Mouse (Mus musculus) central nervous system, embryonic 11.5 days (tissue): Measurements from ENCODE around the gene Nln. TPM values are rescaled to one million over a fixed set of nuclear protein-coding genes. Genes with fewer than 3 reads are reported as not detected.

Source experiments
- polyA plus RNA-seq: library from polyadenylated mRNA; depleted of rRNA; stranded (reverse); fragments of >200 nt; gene quantifications from 2 replicates; pipeline ENCODE4 v1.2.3, GENCODE M21; 2012; rRNA removed

The Nln gene
- 13.3 and 13.6 TPM in 2 replicates for polyA plus RNA-seq

DNA sequence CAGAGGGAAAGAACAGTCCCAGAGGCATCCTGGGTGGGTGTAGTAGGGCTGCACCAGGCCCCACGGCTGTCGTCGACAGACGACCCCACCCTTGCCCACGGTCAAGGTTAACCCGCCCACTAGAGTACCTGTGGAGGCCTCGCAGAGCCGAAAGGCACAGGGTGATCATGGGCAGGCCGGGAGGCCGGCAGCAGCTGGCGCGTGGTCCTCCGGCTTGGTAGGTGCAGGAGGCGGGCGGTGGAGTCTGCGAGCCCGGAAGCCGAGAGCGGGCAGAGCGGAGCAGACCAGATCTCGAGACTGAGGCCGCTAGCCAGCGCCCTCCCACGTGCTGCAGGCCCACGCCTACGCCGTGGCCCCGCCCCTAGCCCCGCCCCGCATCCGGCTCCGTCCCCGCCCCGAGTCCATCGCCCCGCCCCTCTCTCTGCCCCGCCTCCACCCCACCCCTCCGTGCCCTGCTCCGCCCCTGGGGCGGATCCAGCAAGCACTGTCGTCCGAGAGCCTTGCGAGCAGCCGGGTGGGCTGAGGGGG, at the start of gene Nln, which contains the start of gene Sgtb:
TSS of gene Nln (minus strand) at position 327 of the 528 bp plus-strand sequence.
TSS of gene Sgtb (plus strand) at position 454 of the 528 bp plus-strand sequence.

Other genes with a start within 250 kb of the Nln start
- 39.2 and 45.9 TPM in 2 replicates for gene Erbin, start 189.1 kb downstream of the Nln start, polyA plus RNA-seq
- gene Sgtb, start 127 bp upstream of the Nln start, polyA plus RNA-seq: 12.0 and 12.2 TPM in 2 replicates
- 34.3 and 52.9 TPM in 2 replicates for gene Trappc13, start 68.9 kb upstream of the Nln start, polyA plus RNA-seq
- 14.2 and 21.5 TPM in 2 replicates for gene Trim23, start 69.2 kb upstream of the Nln start, polyA plus RNA-seq
- gene Cenpk, start 119.0 kb upstream of the Nln start, polyA plus RNA-seq: 27.0 and 38.7 TPM in 2 replicates
- gene Ppwd1, start 119.2 kb upstream of the Nln start, polyA plus RNA-seq: 22.4 and 28.7 TPM in 2 replicates
- 5.7 and 12.0 TPM in 2 replicates for gene Adamts6, start 178.2 kb upstream of the Nln start, polyA plus RNA-seq